Mouse (Mus musculus): ENCODE data around the gene Ttc7. TPM values are rescaled to one million over a fixed set of nuclear protein-coding genes. Genes with fewer than 3 reads are reported as not detected.

The Ttc7 gene
- polyA plus RNA-seq, 1 experiment, result 31.2 TPM

GRCm38 (mm10) chr17:87357506-87357905, 74.8 kb downstream of the Ttc7 start:
- TF ChIP-seq GATA1 (IDR thresholded peaks at IDR 0.05; ENCODE audit: low read length), result no peak

- no peak for TF ChIP-seq GATA1 (IDR thresholded peaks at IDR 0.05; ENCODE audit: low read length)
These were observed 78.4 kb downstream of the Ttc7 start for GRCm38 (mm10) chr17:87361132-87361531.

GRCm38 (mm10) chr17:87364108-87364507, 81.4 kb downstream of the Ttc7 start:
- TF ChIP-seq GATA1 (IDR thresholded peaks at IDR 0.05; ENCODE audit: low read length), result no peak

- no peak for TF ChIP-seq GATA1 (IDR thresholded peaks at IDR 0.05; ENCODE audit: low read length)
These were observed 82.6 kb downstream of the Ttc7 start for GRCm38 (mm10) chr17:87365268-87365667.

GRCm38 (mm10) chr17:87366520-87366919, 83.8 kb downstream of the Ttc7 start:
- TF ChIP-seq GATA1 (IDR thresholded peaks at IDR 0.05; ENCODE audit: low read length), result no peak

- TF ChIP-seq GATA1 (IDR thresholded peaks at IDR 0.05; ENCODE audit: low read length), result no peak
These were observed 84.5 kb downstream of the Ttc7 start for GRCm38 (mm10) chr17:87367228-87367627.

- TF ChIP-seq GATA1 (IDR thresholded peaks at IDR 0.05; ENCODE audit: low read length), result no peak
These were observed 85.0 kb downstream of the Ttc7 start for GRCm38 (mm10) chr17:87367640-87368039.

GRCm38 (mm10) chr17:87368481-87368880, 85.8 kb downstream of the Ttc7 start:
- TF ChIP-seq GATA1 (IDR thresholded peaks at IDR 0.05; ENCODE audit: low read length), result no peak

GRCm38 (mm10) chr17:87369270-87369759, 86.6 kb downstream of the Ttc7 start:
- TF ChIP-seq GATA1 (IDR thresholded peaks at IDR 0.05; ENCODE audit: low read length), result no peak

GRCm38 (mm10) chr17:87372189-87372588, 89.5 kb downstream of the Ttc7 start:
- TF ChIP-seq GATA1 (IDR thresholded peaks at IDR 0.05; ENCODE audit: low read length), result no peak

- no peak for TF ChIP-seq GATA1 (IDR thresholded peaks at IDR 0.05; ENCODE audit: low read length)
These were observed 90.6 kb downstream of the Ttc7 start for GRCm38 (mm10) chr17:87373327-87373726.

- no peak for TF ChIP-seq GATA1 (IDR thresholded peaks at IDR 0.05; ENCODE audit: low read length)
These were observed 93.3 kb downstream of the Ttc7 start for GRCm38 (mm10) chr17:87375941-87376511.

GRCm38 (mm10) chr17:87376831-87377471, 94.3 kb downstream of the Ttc7 start:
- TF ChIP-seq GATA1 (IDR thresholded peaks at IDR 0.05; ENCODE audit: low read length), result no peak

GRCm38 (mm10) chr17:87377536-87377935, 94.8 kb downstream of the Ttc7 start:
- no peak for TF ChIP-seq GATA1 (IDR thresholded peaks at IDR 0.05; ENCODE audit: low read length)

GRCm38 (mm10) chr17:87378354-87379159, 95.9 kb downstream of the Ttc7 start:
- no peak for TF ChIP-seq GATA1 (IDR thresholded peaks at IDR 0.05; ENCODE audit: low read length)

- TF ChIP-seq GATA1 (IDR thresholded peaks at IDR 0.05; ENCODE audit: low read length), result no peak
These were observed 96.5 kb downstream of the Ttc7 start for GRCm38 (mm10) chr17:87379160-87379624.

Measured in G1E-ER4 (cell line).